Mouse (Mus musculus): Measurements from ENCODE around the gene March10.

GRCm38 (mm10) chr11:105331129-105331528, 125.4 kb downstream of the March10 start:
- TF ChIP-seq CTCF (IDR thresholded peaks at IDR 0.05; ENCODE audit: low read depth) = no peak
- no peak for TF ChIP-seq EP300 (optimal IDR thresholded peaks at IDR 0.05)

Measured in stomach, postnatal 0 days (tissue).